Mouse (Mus musculus) neutrophil, adult 5-6 weeks (primary cell): ENCODE measurements around the gene Cdk14. TPM values are rescaled to one million over a fixed set of nuclear protein-coding genes. Genes with fewer than 3 reads are reported as not detected.
"Not testable (repeated sequence)": the region's sequence is repeated elsewhere in the genome, so short reads cannot be mapped to it uniquely, and the experiment has no call there.

Experiments
- ATAC-seq: fragments of 151-379, 151-347 bp; 2 replicates; pipeline ENCODE4 v1.8.0; 2017; ENCODE audit warnings: mild to moderate bottlenecking, moderate TSS enrichment; ENCODE audit not compliant: insufficient number of reproducible peaks, poor library complexity, low FRiP score, severe bottlenecking; ENCODE audit errors: extremely low read depth
- total RNA-seq: library from RNA; stranded (forward); fragments of 200-1000 nt; gene quantifications from 2 replicates; pipeline ENCODE4 v1.2.3, GENCODE M21; 2017

Cdk14 gene
- total RNA-seq, 1 experiment from 2014 or later, result 9.2 TPM

GRCm38 (mm10) chr5:5240121-5240520 is 180.0 kb downstream of the Cdk14 start:
- no peak for ATAC-seq

DNA sequence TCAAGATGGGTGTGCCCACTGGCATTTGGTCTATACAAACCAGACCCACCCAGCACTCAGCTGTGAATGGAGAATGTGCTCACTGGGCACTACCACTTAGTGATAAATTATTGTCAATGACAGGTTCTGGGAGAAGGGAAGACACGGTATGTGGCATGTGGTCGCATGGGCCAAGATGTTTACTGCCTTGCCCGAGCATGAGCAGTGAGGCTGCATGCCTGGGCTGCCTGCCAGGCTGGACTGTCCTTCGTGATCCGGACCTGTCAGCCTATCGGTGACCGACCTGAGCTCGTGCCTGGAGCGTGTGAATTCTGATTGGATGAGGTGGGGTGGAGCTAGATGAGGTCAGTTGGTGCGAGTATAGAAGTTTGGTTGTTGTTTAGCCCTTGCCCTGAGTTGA is 185.2 kb downstream of the Cdk14 start:
- ATAC-seq, result not testable (repeated sequence)

GRCm38 (mm10) chr5:5226966-5227365 is 193.1 kb downstream of the Cdk14 start:
- ATAC-seq, result no peak

GRCm38 (mm10) chr5:5211780-5212135 is 208.4 kb downstream of the Cdk14 start:
- no peak for ATAC-seq

- ATAC-seq, result no peak
Measured at GRCm38 (mm10) chr5:5211034-5211779, 208.9 kb downstream of the Cdk14 start.

DNA sequence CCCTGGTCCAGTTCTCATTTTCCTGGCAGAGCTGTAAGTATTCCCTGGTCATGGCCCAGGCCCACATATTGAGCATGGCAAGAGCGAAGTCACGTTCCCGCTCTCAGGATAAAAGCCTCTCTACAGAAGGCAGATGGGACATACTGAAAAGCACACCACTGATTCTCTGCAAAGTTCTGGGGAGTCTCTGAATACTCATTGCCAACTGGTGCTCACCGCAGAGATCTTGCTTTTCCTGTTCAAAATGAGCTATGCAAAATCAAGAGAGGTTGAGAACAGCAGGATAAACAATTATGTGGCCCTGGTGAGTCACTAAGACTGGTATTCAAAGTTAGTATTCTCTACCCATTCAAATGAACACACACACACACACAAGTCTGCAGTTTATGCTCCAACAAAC is 212.1 kb downstream of the Cdk14 start:
- no peak for ATAC-seq

DNA sequence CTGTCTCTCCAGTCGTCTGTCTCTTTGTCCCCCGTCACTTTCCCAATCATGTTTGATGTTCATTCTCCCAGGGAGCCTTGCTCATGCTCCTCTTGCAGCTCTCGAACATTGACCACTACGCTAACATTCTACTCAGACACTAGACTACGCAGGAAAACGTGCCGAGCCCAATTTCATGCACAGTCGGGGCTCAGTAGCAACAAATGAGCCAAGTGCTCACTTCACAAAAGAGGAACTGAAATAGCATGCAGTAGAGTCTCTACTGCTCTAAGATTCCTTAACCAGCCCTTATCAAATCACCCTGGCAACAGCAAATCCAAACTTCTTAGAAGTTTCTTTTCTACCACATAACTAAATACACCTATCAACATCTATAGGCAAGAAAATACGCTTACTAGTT is 214.1 kb downstream of the Cdk14 start:
- ATAC-seq, result peak; percentile 87

DNA sequence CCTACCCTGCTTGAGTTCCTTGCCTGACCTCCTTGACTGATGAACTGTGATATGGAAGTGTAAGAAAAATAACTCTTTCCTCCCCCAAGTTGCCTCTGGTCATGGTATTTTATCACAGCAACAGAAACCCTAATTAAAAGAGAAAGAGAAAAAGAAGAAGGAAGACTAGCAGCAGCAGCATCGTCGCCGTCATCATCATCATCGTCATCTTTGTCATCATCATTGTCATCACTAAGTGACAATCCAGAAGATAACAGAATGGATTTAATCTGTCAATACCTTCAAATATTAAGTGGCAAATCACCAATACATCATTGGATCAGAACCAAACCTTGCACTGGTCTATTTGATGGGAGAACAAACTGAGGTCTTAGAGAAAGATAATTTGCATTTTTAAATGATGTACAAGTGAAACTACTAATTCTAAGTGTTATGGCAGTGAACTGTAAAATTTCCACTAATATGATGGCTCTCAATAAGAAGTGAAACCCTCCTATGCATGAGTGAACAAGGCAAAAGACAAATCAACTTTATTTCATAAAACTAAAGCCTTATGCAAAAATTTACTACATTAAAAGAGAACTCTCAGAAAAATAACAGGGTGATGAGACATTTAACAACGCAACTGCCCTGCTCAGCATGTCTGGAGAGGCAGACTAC is 225.4 kb downstream of the Cdk14 start:
- peak; percentile 62 for ATAC-seq

- no peak for ATAC-seq
Measured at GRCm38 (mm10) chr5:5189590-5189989, 230.5 kb downstream of the Cdk14 start.

DNA sequence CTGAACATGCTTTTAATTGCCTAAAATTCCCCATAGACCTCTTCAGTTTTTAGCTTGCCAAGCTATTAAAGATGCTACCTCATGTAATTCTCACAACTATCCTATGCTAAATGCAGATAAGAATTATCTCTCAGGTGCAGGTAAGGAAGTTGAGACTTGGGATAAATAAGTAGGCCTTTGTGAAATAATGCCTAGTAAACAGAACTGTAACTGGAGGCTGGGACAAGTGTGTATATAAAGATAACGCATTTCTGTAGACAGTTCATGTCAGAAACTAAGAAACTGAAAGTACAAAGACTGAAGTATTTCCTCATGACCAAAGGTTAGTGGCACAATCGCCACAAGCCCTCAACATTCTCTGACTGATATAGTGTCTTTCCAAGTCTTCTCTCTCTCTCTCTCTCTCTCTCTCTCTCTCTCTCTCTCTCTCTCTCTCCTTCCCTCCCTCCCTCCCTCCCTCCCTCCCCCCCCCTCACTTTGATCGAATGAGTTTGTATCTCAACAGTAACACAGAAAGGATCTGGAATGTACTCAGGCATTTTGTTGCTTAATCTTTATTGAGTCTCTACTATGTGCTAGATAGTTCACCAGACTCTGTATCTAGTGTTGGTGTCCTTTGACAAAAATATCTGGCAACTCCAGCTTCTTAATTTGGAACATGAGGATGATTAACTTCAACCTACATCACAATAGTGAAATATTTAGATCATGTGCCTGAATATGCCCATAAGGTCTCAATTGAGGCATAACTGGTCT is 233.9 kb downstream of the Cdk14 start:
- no peak for ATAC-seq

DNA sequence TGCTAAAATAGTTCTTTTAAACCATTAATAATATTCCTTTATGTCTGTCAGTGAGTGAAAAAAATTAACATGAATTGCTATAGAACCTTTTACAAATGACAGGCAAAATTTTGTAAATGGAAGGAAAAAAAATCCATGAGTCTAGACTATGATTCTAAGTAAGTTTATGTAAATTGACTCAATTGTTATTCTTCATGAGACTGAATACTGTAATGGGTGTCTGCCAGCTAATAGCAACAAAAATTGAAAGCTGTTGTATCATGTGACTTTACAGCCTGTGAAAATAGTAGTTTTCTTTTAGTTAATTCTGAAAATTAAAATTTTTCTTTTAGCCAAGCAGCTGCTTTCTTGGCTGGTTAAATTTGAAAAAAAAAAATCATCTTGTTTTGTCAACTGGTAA is 234.6 kb downstream of the Cdk14 start:
- ATAC-seq, result no peak

GRCm38 (mm10) chr5:5180711-5181110 is 239.4 kb downstream of the Cdk14 start:
- ATAC-seq, result no peak

GRCm38 (mm10) chr5:5180311-5180710 is 239.8 kb downstream of the Cdk14 start:
- no peak for ATAC-seq

DNA sequence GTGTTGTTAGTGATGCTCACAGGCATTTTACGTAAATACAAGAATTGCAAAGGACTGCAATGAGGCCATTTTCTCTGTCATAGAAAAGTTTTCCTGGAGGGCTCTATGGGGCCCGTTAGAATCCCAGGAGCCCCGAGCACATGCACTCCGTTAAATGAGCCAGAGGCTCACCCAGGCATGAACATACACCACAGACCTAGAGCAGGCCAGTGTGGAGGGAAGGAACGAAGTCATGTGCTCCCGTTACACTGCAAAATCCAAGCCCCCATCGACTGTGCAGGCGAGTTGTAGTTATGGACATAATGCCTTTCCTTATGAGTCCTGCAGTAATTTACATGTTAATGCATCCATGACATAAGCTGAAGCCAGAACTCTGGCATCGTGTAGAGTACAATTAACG is 244.1 kb downstream of the Cdk14 start:
- ATAC-seq, result no peak

GRCm38 (mm10) chr5:5175611-5176010 is 244.5 kb downstream of the Cdk14 start:
- ATAC-seq, result no peak

DNA sequence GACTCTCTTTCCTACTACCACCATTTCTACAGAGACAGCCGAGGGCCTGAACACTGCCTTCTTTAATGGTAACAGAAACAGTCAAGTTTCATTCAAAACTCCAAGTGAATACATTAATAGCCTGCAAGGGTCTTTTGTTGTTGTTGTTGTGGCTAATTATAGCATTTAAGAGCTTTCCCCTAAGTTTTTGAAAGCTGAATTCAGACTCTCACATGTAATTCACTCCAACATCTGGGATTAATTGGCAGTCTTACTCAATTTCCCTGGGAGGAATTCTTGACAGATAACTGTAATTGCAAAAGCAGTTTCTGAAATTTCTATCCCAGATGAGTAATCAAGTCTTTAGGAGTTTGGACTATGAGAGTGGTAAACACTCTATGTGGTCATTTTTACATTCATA is 245.0 kb downstream of the Cdk14 start:
- ATAC-seq, result no peak

GRCm38 (mm10) chr5:5166086-5166485 is 254.0 kb downstream of the Cdk14 start:
- no peak for ATAC-seq

- no peak for ATAC-seq
Measured at GRCm38 (mm10) chr5:5164326-5164725, 255.8 kb downstream of the Cdk14 start.

DNA sequence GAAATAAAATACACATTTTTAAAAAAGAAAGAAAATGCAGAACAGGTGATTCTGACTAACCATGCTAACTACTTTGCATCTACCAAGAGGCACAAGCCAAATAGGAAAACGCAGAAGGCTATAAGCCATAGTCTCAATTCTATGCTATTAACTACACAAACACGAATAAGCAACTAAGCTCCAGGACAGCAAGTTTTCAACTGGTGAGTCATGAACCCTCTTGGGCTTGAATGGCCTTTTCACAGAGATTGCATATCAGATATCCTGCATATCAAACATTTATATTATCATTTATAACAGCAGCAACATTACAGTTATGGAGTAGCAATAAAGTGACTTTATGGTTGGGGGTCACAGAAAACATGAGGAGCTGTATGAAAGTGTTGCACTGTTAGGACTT is 256.3 kb downstream of the Cdk14 start:
- ATAC-seq, result no peak

DNA sequence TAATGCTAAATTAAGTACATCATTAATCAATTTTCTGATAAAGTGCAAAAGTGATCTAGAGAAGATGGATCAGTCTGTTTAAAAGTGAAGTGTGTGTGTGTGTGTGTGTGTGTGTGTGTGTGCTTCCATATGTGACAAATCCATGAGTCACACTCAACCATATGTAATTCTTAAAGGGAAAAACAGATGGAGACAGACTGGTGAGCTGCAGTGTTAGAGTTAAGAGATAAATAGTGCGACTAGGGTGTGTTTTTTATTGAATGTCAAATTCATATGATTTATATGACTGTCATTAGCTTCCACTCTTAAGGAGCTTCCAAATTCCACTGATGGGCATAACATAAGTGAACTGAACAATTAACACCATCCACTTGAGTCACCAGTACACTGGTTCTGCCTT is 260.6 kb downstream of the Cdk14 start:
- no peak for ATAC-seq
